Mouse (Mus musculus) layer of hippocampus, adult 18-20 months (tissue): Measurements from ENCODE around the gene Rsph3b. TPM values are rescaled to one million over a fixed set of nuclear protein-coding genes. Genes with fewer than 3 reads are reported as not detected.
A peak's percentile ranks its signal among the peaks of the same experiment; 100 is the strongest.

Experiments
- DNase-seq, 2 experiments: peaks; one replicate each; pipeline ENCODE4 v3.0.0; 2022; ENCODE audit warnings: low spot score in 2 of 2
- microRNA-seq, 2 experiments: library from miRNA; unstranded; fragments of <30 nt; microRNA quantifications; one replicate each; pipeline ENCODE4 v1.2.0; 2021
- total RNA-seq, 2 experiments: library from RNA; stranded (reverse); gene quantifications; 2 replicates each; pipeline ENCODE4 v1.2.3; 2021

Rsph3b gene
- total RNA-seq, 2 experiments from 2014 or later = 30.1 to 30.9 TPM

GRCm38 (mm10) chr17:6865580-6865979, 82.9 kb downstream of the Rsph3b start:
- DNase-seq = peak in 1 of 2 experiments; percentile 31

DNA sequence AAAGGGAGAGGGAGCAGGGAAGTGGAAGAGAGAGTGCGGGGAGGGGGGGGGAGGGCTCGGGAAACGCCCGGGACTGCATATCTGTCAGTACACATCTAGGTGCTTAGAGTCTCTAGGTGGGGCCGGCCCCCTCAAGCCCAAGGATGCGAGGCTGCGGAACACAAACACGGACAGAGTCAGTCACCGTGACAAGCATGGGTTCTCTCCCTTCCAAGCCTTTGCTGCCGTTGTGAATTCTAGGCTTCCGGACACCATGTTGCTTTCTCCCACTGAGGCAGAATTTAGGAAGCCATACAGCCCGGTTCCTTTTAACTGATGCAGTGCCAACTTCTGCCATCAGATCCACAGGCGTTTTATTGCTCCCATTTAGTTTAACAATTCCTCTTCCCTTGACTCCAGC, 83.6 kb downstream of the Rsph3b start:
- no peak for DNase-seq

- DNase-seq = no peak
Measured at GRCm38 (mm10) chr17:6863521-6863920, 85.0 kb downstream of the Rsph3b start.

GRCm38 (mm10) chr17:6862040-6862780, 86.3 kb downstream of the Rsph3b start:
- DNase-seq = peak; percentile 22 to 54

GRCm38 (mm10) chr17:6861181-6862039, 87.1 kb downstream of the Rsph3b start:
- DNase-seq = peak; percentile 60 to 84

- DNase-seq = peak in 1 of 2 experiments; percentile 39
Measured at GRCm38 (mm10) chr17:6860491-6860897, 88.0 kb downstream of the Rsph3b start.

DNA sequence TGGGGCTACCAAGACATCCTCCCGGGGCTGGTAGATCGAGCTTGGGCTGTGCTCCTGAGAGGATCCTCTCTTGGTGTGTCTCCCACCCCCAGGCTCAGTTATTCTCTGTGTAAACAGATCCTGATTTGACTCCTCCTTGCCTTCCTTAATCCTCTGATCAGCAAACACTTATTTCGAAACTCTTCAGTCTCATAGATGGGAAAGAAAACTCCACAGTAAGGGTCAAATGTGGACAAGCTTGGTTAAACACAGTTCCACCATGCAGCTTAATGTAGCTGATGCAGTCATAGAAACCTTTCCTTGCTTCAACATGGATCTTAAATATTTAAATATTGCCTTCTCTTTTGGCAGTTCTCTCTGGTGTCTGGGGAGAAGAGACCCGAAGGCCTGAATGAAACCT, 88.4 kb downstream of the Rsph3b start:
- no peak for DNase-seq

Small RNA genes lying within 50 kb of the gene (microRNA-seq; reads per million reads assigned to microRNA genes)
- gene Mir692-1 = 0 reads per million in 2 experiments

Other genes starting within 250 kb of the Rsph3b start
- gene Ezr, start 165.9 kb downstream of the Rsph3b start, total RNA-seq = 10 to 100 TPM; 49.2 to 53.6 TPM
- gene Tagap1, start 12.5 kb upstream of the Rsph3b start, total RNA-seq = 10 to 100 TPM; 28.3 to 29.3 TPM
- 10 to 100 TPM; 41.6 to 42.7 TPM for gene Rnaset2b, start 22.0 kb upstream of the Rsph3b start, total RNA-seq
- gene Gm49721, start 30.2 kb upstream of the Rsph3b start, total RNA-seq = under 1 TPM; 0.13 to 0.45 TPM
- 1 to 10 TPM in 1 of 2 experiments, under 1 TPM in 1; 0.96 to 1.6 TPM for gene Gm1604a, start 76.9 kb upstream of the Rsph3b start, total RNA-seq
- gene Rps6ka2, start 221.4 kb upstream of the Rsph3b start, total RNA-seq = 10 to 100 TPM; 33.4 to 37.4 TPM